ENCODE assay signal across 12 mouse cellular contexts in the genomic region with DNA sequence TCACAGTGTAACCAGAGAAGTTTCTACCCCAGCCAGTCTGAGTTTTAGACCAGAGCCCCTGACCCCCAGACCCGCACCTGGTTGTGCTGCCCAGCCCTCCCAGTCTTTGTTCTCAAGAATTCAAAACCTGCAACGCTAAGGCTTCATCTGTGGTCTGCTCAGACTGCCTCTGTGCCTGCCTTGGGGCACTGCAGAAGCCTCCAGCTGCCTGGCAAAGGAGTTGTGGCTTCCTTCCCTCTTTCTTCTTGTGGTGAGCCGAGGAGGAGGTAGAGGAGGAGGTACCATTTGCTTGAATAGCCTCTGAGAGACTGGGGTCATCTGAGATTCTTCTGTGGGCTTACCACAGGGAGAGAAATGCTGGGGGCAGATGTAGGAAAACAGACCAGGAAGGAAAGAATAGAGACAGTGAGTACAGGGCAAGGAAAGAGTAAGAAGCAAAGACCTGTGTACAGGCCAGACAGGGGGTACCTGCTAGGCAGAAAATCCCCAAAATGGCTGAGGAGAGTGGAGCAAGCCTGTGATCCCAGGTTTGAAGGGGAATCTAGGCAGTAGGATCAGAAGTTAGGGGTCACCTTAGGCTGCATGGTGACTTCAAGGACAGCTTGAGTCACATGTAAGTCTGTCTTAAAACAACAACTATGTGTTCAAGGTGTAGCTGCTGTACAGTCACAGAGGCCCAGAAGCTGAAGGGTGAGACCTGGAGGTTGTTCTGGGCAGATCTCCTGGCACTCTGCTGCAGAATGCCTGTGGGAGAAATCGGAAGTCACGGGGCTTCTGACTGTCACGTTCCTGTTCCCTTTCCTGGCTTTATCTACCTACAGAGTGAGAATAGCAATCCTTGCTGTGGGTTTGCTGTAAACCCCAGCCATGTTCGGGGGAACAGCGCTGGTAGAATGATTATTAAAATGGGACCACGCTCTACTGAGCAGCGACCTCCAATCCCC.
A peak's percentile ranks its signal among the peaks of the same experiment; 100 is the strongest.
DNase-seq lines count a peak whose midpoint lies in the region; ATAC-seq and TF ChIP-seq lines count a peak whose summit lies in the region.
"Had no signal": no experiment of that assay in that cellular context is flagged by ENCODE, and none has a peak within 500 bp of the region (broad histone marks: within the 10 kb centered on the region; RNA-seq: fewer than 3 reads in every experiment).

No protein-coding gene starts in this region.

- no peak overlapping the region for H3K27ac ChIP-seq in kidney, adult 2 months (ENCODE audit: insufficient read depth, low read depth, low read length)
- H3K27ac ChIP-seq in kidney, embryonic 14.5 days (ENCODE audit: low read depth, low read length): no peak overlapping the region
- H3K27ac ChIP-seq in forebrain, embryonic 11.5 days (ENCODE audit: low read depth, low read length): peak overlapping the region; percentile 73
- H3K27ac ChIP-seq in hindbrain, embryonic 11.5 days (ENCODE audit: low read depth, low read length): 0 out of 2 replicates have a peak overlapping the region, but pooled peaks have one; percentile 33
- H3K27ac ChIP-seq: liver, embryonic 14.5 days had no signal

- no peaks in the 10 kb centered on the region for H3K9me3 ChIP-seq in kidney, embryonic 14.5 days (ENCODE audit: control insufficient read depth, low read length)
- no peaks in the 10 kb centered on the region for H3K9me3 ChIP-seq in forebrain, embryonic 11.5 days (ENCODE audit: control insufficient read depth, low read length)
- H3K9me3 ChIP-seq in hindbrain, embryonic 11.5 days (ENCODE audit: control insufficient read depth, low read length): no peaks in the 10 kb centered on the region

- no peak overlapping the region for H3K4me2 ChIP-seq in kidney, embryonic 14.5 days (replicated peaks; ENCODE audit: low read depth, low read length)
- no peak overlapping the region for H3K4me2 ChIP-seq in forebrain, embryonic 11.5 days (ENCODE audit: low read depth, low read length, severe bottlenecking)
- no peak overlapping the region for H3K4me2 ChIP-seq in hindbrain, embryonic 11.5 days (replicated peaks; ENCODE audit: low read depth, low read length)

- 44% methylated on average over 10 of the region's 10 CpGs for WGBS in kidney, adult 2 months
- 52% methylated on average over 10 of the region's 10 CpGs for WGBS in kidney, embryonic 14.5 days
- 51% methylated on average over 10 of the region's 10 CpGs for WGBS in forebrain, embryonic 11.5 days
- 68% methylated on average over 10 of the region's 10 CpGs for WGBS in hindbrain, embryonic 11.5 days

- H3K4me1 ChIP-seq in kidney, adult 2 months (ENCODE audit: control insufficient read depth, insufficient read depth, low read length): peaks cover 18% of the 10 kb centered on the region; the same call in 1 of the 2 replicates
- peaks cover 19% of the 10 kb centered on the region for H3K4me1 ChIP-seq in kidney, embryonic 14.5 days (ENCODE audit: control insufficient read depth, insufficient read depth, low read length)
- peaks cover 27% of the 10 kb centered on the region for H3K4me1 ChIP-seq in forebrain, embryonic 11.5 days (replicated peaks; ENCODE audit: control insufficient read depth, insufficient read depth, low read length)
- peaks cover 10% of the 10 kb centered on the region; the same call in 1 of the 2 replicates for H3K4me1 ChIP-seq in hindbrain, embryonic 11.5 days (replicated peaks; ENCODE audit: control insufficient read depth, insufficient read depth, low read length)

- no peaks in the 10 kb centered on the region for H3K27me3 ChIP-seq in kidney, adult 2 months (replicated peaks; ENCODE audit: control insufficient read depth, insufficient read depth, low read length)
- H3K27me3 ChIP-seq in kidney, embryonic 14.5 days (ENCODE audit: control insufficient read depth, insufficient read depth, low read length): no peaks in the 10 kb centered on the region
- H3K27me3 ChIP-seq in forebrain, embryonic 11.5 days (ENCODE audit: control insufficient read depth, insufficient read depth, low read length): peaks cover 8% of the 10 kb centered on the region; the same call in 1 of the 2 replicates
- H3K27me3 ChIP-seq in hindbrain, embryonic 11.5 days (ENCODE audit: control insufficient read depth, insufficient read depth, low read length): no peaks in the 10 kb centered on the region

- no peak overlapping the region for H3K9ac ChIP-seq in kidney, embryonic 14.5 days (ENCODE audit: low read depth, low read length)
- H3K9ac ChIP-seq in forebrain, embryonic 11.5 days (ENCODE audit: low read length): no peak overlapping the region
- H3K9ac ChIP-seq in hindbrain, embryonic 11.5 days (ENCODE audit: low read depth, low read length): no peak overlapping the region
- H3K9ac ChIP-seq: liver, embryonic 14.5 days had no signal

- DNase-seq in kidney, adult 2 months: peak; percentile 53
- no peak for DNase-seq in forebrain, embryonic 11.5 days (ENCODE audit: low spot score)
- no peak for DNase-seq in hindbrain, embryonic 11.5 days (ENCODE audit: low spot score)
- DNase-seq in naive thymus-derived CD4-positive, alpha-beta T cell, adult 2 months (ENCODE audit: low read depth): peak; percentile 18
- DNase-seq in cerebellum, adult 11-12 months: no peak
- DNase-seq in urinary bladder, postnatal 10 days (ENCODE audit: low spot score): no peak
- DNase-seq in layer of hippocampus, adult 9-10 months (ENCODE audit: low spot score): no peak
- DNase-seq: cerebellum, postnatal 36 days had no signal

- no peaks in the 10 kb centered on the region; the same call in 1 of the 2 replicates for H3K36me3 ChIP-seq in kidney, adult 2 months (ENCODE audit: control insufficient read depth, insufficient read depth, low read length)
- H3K36me3 ChIP-seq in kidney, embryonic 14.5 days (ENCODE audit: control insufficient read depth, insufficient read depth, low read length): no peaks in the 10 kb centered on the region
- no peaks in the 10 kb centered on the region for H3K36me3 ChIP-seq in forebrain, embryonic 11.5 days (ENCODE audit: control insufficient read depth, insufficient read depth, low read length)
- H3K36me3 ChIP-seq in hindbrain, embryonic 11.5 days (ENCODE audit: control insufficient read depth, insufficient read depth, low read length): no peaks in the 10 kb centered on the region

- no peak for TF ChIP-seq POLR2A in kidney, adult 2 months (IDR thresholded peaks at IDR 0.05; ENCODE audit: low read depth, low read length)

- no peak for ATAC-seq in kidney, embryonic 14.5 days (ENCODE audit: low FRiP score, low TSS enrichment)
- no peak for ATAC-seq in forebrain, embryonic 11.5 days (replicated peaks; ENCODE audit: low FRiP score)
- ATAC-seq in hindbrain, embryonic 11.5 days (ENCODE audit: low FRiP score): no peak
- ATAC-seq: activated CD4-positive, CD25-positive, alpha-beta regulatory T cell, adult 4 months; CD4-positive, CD25-positive, alpha-beta regulatory T cell, adult 4 months had no signal

- H3K4me3 ChIP-seq in kidney, adult 2 months (ENCODE audit: insufficient read depth, low read depth, low read length): no peak overlapping the region
- H3K4me3 ChIP-seq in kidney, embryonic 14.5 days (ENCODE audit: low read length): no peak overlapping the region
- no peak overlapping the region for H3K4me3 ChIP-seq in forebrain, embryonic 11.5 days (ENCODE audit: low read depth, low read length)
- no peak overlapping the region for H3K4me3 ChIP-seq in hindbrain, embryonic 11.5 days (ENCODE audit: low read depth, low read length)

- TF ChIP-seq CTCF in kidney, adult 2 months (conservative IDR thresholded peaks at IDR 0.05; ENCODE audit: insufficient read depth, insufficient read length, low read depth, low read length): no peak

Comparison
In these comparisons a context has a peak if more than half of its experiments do, and no peak if none do; other contexts are left out.
1. DNase-seq: peak in kidney, adult 2 months (single experiment) and naive thymus-derived CD4-positive, alpha-beta T cell, adult 2 months (single experiment); none in forebrain, embryonic 11.5 days (single experiment), hindbrain, embryonic 11.5 days (single experiment), cerebellum, adult 11-12 months (single experiment), urinary bladder, postnatal 10 days (single experiment) and layer of hippocampus, adult 9-10 months (single experiment).
2. H3K27ac ChIP-seq: peak in forebrain, embryonic 11.5 days (single experiment) and hindbrain, embryonic 11.5 days (single experiment); none in kidney, adult 2 months (single experiment) and kidney, embryonic 14.5 days (single experiment).